Mouse (Mus musculus): ENCODE results near the gene Spock2.

DNA sequence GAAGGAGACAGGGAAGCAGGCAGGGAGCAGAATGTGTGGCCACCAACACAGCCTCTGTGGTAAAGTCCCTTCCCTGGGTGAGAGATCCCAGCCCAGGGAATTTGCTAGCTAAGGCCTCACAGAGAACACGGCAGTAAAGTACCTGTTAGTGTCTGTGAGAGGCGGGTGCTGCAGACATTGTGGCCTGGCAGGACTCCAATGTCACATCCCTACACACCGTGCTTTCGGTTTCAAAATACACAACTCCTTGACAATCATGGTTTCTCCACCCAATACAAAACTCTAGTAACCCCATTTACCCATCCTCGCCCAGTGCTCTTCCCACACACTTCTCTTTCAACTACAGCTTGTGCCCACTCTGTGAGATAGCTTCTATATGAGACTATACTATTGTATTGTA lies 32.7 kb downstream of the Spock2 start:
- no peak for TF ChIP-seq CTCF (IDR thresholded peaks at IDR 0.05; ENCODE audit: borderline replicate concordance, insufficient read depth, low read depth, low read length)
- no peak for TF ChIP-seq POLR2A (IDR thresholded peaks at IDR 0.05; ENCODE audit: borderline replicate concordance, insufficient read depth, low read length)

Measured in cerebellum, adult 2 months (tissue).